Mouse (Mus musculus) lung, embryonic 16.5 days (tissue): ENCODE measurements around the gene Acot4. TPM values are rescaled to one million over a fixed set of nuclear protein-coding genes. Genes with fewer than 3 reads are reported as not detected.
"Not testable (repeated sequence)": the region's sequence is repeated elsewhere in the genome, so short reads cannot be mapped to it uniquely, and the experiment has no call there.

Source experiments
- ATAC-seq: fragments of 200-750 bp; cut with Nextera tagmentation; 2 replicates; pipeline ENCODE4 v1.8.0; 2017; ENCODE audit warnings: low read depth, mild to moderate bottlenecking, moderate library complexity
- H3K27ac ChIP-seq: fragments of 300-500 bp; sonication (generic); 2 replicates; pipeline ENCODE4 v1.5.1; 2014; ENCODE audit warnings: mild to moderate bottlenecking, control low read depth, low read length
- H3K27me3 ChIP-seq: fragments of 300-500 bp; sonication (generic); 2 replicates; pipeline ENCODE4 v1.6.1; 2014; ENCODE audit warnings: low read depth, low read length, mixed read lengths; ENCODE audit not compliant: control insufficient read depth, insufficient read depth
- H3K36me3 ChIP-seq: fragments of 300-500 bp; sonication (generic); 2 replicates; pipeline ENCODE4 v1.6.1; 2014; ENCODE audit warnings: low read length; ENCODE audit not compliant: control insufficient read depth, insufficient read depth
- H3K4me1 ChIP-seq: fragments of 300-500 bp; sonication (generic); replicated peaks from 2 replicates; pipeline ENCODE4 v1.6.1; 2014; ENCODE audit warnings: low read length, mixed read lengths; ENCODE audit not compliant: control insufficient read depth, insufficient read depth
- H3K4me2 ChIP-seq: fragments of 300-500 bp; sonication (generic); 2 replicates; pipeline ENCODE4 v1.6.1; 2014; ENCODE audit warnings: low read depth, low read length, control low read depth
- H3K4me3 ChIP-seq: fragments of 300-500 bp; sonication (generic); 2 replicates; pipeline ENCODE4 v1.5.1; 2014; ENCODE audit warnings: mild to moderate bottlenecking, low read length, control low read depth
- H3K9ac ChIP-seq: fragments of 300-500 bp; sonication (generic); 2 replicates; pipeline ENCODE4 v1.6.1; 2014; ENCODE audit warnings: low read length, control low read depth
- H3K9me3 ChIP-seq: fragments of 300-500 bp; sonication (generic); 2 replicates; pipeline ENCODE4 v1.6.1; 2016; ENCODE audit warnings: low read length; ENCODE audit not compliant: control insufficient read depth
- WGBS: fragments of 180-500 bp; shearing (Covaris S2); extraction: QIAGEN DNeasy Blood & Tissue Kit; methylation state at CpG from one replicate; pipeline ENCODE4 v1.1.7; 2014; 5-methylcytosine and 5-hydroxymethylcytosine counted together
- polyA plus RNA-seq: library from polyadenylated mRNA; unstranded; fragments of >200 nt; fragmentation: Nextera tagmentation; extraction: Ambion mirVana; gene quantifications from 2 replicates; pipeline ENCODE4 v1.2.1, GENCODE M21; 2015

The Acot4 gene
- polyA plus RNA-seq, 1 experiment from 2014 or later, result 0.58 TPM

DNA sequence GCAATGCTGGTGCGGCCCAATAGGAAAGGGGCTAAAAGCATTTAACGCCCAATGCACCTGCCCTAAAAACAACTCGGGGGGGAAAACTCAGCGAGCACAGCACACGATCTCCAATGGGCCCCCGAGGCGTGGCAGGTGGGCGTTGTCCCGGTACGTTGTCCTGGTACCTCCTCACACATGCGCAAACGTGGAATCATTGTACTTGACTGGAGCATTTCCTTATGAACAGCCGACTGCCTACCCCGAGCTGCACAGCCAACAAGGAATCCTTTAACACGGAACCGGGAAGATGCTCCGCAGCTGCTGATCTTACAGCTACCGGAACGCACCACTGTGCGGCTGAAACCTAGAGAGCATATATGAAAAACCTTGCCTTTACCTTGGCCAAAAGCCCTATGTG is 24.2 kb downstream of the Acot4 start:
- WGBS, result 90% methylated on average over 20 of the region's 20 CpGs

GRCm38 (mm10) chr12:84063228-84063627 is 25.0 kb downstream of the Acot4 start:
- no peaks in the 10 kb centered on the region for H3K4me1 ChIP-seq
- no peak overlapping the region for H3K9ac ChIP-seq
- peaks cover 4% of the 10 kb centered on the region for H3K27me3 ChIP-seq
- no peak overlapping the region for H3K27ac ChIP-seq
- no peak overlapping the region for H3K4me2 ChIP-seq
- 63% methylated on average over 5 of the region's 5 CpGs for WGBS
- 0 out of 2 replicates have a peak, but pooled peaks cover 3% of the 10 kb centered on the region for H3K9me3 ChIP-seq
- no peak overlapping the region for H3K4me3 ChIP-seq
- no peak for ATAC-seq
- no peaks in the 10 kb centered on the region for H3K36me3 ChIP-seq

More for the DNA sequence above, 24.2 kb downstream of the Acot4 start:
- H3K4me3 ChIP-seq, result no peak overlapping the region
- no peak for ATAC-seq
- no peak overlapping the region for H3K27ac ChIP-seq
- H3K4me2 ChIP-seq, result no peak overlapping the region
- H3K36me3 ChIP-seq, result no peaks in the 10 kb centered on the region
- H3K9ac ChIP-seq, result no peak overlapping the region
- 0 out of 2 replicates have a peak, but pooled peaks cover 3% of the 10 kb centered on the region for H3K9me3 ChIP-seq
- H3K4me1 ChIP-seq, result no peaks in the 10 kb centered on the region
- H3K27me3 ChIP-seq, result no peaks in the 10 kb centered on the region

DNA sequence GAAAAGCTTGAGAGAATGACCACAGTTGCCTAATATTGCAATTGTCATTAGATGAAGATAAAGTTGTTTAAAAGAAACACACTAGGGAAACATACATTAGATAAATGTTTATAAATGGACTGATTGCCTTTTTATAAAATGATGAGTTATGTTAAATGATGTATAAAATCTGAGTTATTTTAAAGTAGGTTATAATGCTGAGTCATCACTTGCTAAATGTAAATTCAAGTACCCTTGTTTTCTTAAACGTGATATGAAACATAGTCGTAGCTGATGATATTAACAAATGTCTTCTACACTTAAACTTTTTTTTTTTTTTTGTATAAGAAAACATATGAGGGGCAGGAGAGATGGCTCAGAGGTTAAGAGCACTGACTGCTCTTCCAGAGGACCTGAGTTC is 25.7 kb downstream of the Acot4 start:
- no peaks in the 10 kb centered on the region for H3K4me1 ChIP-seq
- ATAC-seq, result no peak
- 56% methylated on average over 2 of the region's 2 CpGs for WGBS
- H3K9me3 ChIP-seq, result 0 out of 2 replicates have a peak, but pooled peaks cover 3% of the 10 kb centered on the region
- no peak overlapping the region for H3K27ac ChIP-seq
- H3K4me3 ChIP-seq, result no peak overlapping the region
- H3K9ac ChIP-seq, result no peak overlapping the region
- peaks cover 8% of the 10 kb centered on the region for H3K27me3 ChIP-seq
- no peak overlapping the region for H3K4me2 ChIP-seq
- no peaks in the 10 kb centered on the region for H3K36me3 ChIP-seq

DNA sequence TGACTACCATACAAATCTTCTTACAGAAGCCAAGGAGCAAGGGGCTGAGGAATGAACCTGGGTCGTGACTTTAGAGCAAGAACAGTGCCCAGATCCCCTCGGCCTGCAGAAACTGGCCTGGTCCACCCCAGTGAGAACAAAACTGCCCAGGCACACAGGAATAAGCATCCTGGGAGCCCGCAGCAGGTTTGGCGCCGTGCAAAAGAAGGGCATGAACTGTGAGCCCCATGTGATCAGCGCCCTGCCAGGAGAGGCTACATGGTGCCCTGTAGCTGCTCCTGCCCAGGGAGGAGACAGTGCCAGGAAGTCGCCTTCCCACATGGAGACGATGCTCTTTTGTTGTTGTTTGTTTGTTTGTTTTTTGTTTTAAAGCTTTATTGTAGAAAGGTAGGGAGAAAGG is 26.4 kb downstream of the Acot4 start:
- H3K4me2 ChIP-seq, result no peak overlapping the region
- H3K27me3 ChIP-seq, result peaks cover 14% of the 10 kb centered on the region
- H3K36me3 ChIP-seq, result no peaks in the 10 kb centered on the region
- 0 out of 2 replicates have a peak, but pooled peaks cover 3% of the 10 kb centered on the region for H3K9me3 ChIP-seq
- no peak for ATAC-seq
- 71% methylated on average over 8 of the region's 8 CpGs for WGBS
- no peaks in the 10 kb centered on the region for H3K4me1 ChIP-seq
- no peak overlapping the region for H3K27ac ChIP-seq
- H3K4me3 ChIP-seq, result no peak overlapping the region
- no peak overlapping the region for H3K9ac ChIP-seq

DNA sequence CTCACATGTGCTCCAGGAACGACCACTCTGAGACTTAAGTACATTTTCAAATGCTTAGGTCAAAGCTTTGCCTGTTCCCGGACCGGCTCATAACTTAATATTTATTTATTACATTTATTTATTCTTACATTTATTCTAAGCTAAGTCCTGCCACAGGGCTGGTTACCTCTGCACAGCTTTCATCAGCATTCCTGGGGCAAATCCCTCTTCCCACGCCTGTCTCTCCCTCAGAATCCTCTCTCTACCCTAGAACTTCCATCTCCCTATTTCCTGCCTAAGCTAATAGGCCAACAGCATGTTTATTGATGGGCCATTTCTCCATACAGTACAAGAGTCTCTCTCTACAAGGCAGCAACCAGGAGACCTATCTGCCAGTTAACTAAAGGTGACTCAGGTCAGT is 29.6 kb downstream of the Acot4 start:
- Histone ChIP-seq H3K36me3 (no peaks in the 10 kb centered on the region), H3K4me1 (no peaks in the 10 kb centered on the region), H3K27ac (no peak overlapping the region), H3K4me3 (no peak overlapping the region), H3K9ac (no peak overlapping the region), H3K4me2 (no peak overlapping the region), H3K27me3 (peaks cover 16% of the 10 kb centered on the region), H3K9me3 (0 out of 2 replicates have a peak, but pooled peaks cover 3% of the 10 kb centered on the region)
- 65% methylated on average over 4 of the region's 4 CpGs for WGBS
- no peak for ATAC-seq

- 65% methylated on average over 8 of the region's 8 CpGs for WGBS
- Histone ChIP-seq H3K27me3 (peaks cover 16% of the 10 kb centered on the region), H3K9ac (no peak overlapping the region), H3K4me3 (no peak overlapping the region), H3K27ac (no peak overlapping the region), H3K9me3 (no peaks in the 10 kb centered on the region), H3K36me3 (no peaks in the 10 kb centered on the region), H3K4me1 (no peaks in the 10 kb centered on the region), H3K4me2 (no peak overlapping the region)
- ATAC-seq, result no peak
These were observed 30.1 kb downstream of the Acot4 start for GRCm38 (mm10) chr12:84068296-84068695.

DNA sequence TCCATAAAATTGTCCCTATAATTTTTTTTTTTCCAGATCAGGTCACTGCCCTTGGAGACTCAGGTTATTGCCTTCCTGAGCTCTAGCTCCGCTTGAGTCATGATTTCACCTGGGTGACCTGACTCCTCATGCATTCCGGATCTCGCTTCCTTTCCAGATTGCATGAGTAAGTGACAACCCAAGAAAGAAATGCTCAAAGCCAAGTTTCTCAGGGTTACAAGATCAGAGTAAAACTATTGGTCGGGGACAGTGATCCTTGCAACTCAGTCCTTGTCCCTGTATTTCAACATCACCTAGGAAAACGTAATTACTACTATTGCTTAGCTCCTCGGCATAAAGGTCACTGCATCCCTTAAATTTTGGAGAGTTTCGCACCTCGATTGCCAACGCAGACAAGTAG is 30.8 kb downstream of the Acot4 start, which contains the start of gene Acot5:
Acot5 (plus strand) TSS at position 340 of the 400 bp plus-strand sequence.
- WGBS, result 44% methylated on average over 9 of the region's 9 CpGs
- H3K9ac ChIP-seq, result no peak within 1 kb of the TSS

DNA sequence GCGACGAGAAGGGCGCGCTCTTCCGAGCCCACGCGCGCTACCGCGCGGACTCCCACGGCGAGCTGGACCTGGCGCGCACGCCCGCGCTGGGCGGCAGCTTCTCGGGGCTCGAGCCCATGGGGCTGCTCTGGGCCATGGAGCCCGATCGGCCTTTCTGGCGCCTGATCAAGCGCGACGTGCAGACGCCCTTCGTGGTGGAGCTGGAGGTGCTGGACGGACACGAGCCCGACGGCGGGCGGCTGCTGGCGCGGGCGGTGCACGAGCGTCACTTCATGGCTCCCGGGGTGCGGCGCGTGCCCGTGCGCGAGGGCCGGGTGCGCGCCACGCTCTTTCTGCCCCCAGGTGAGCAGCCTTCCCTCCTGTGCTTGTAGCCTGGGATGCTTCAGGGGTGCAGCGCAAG is 31.4 kb downstream of the Acot4 start:
- H3K9ac ChIP-seq, H3K27ac ChIP-seq, H3K4me1 ChIP-seq, H3K36me3 ChIP-seq, H3K9me3 ChIP-seq: not testable (repeated sequence)
- Histone ChIP-seq H3K27me3 (peaks cover 16% of the 10 kb centered on the region), H3K4me3 (peak overlapping the region; percentile 44), H3K4me2 (peak overlapping the region; percentile 59)
- ATAC-seq, result peak; percentile 20; the same call in 1 of the 2 replicates
- 2% methylated on average over 37 of the region's 52 CpGs for WGBS

More for the DNA sequence above, 30.8 kb downstream of the Acot4 start, which contains the start of gene Acot5:
- peak within 1 kb of the TSS; percentile 44 for H3K4me3 ChIP-seq
- no peaks in the 10 kb centered on the region for H3K9me3 ChIP-seq
- H3K36me3 ChIP-seq, result no peaks in the 10 kb centered on the region
- no peak for ATAC-seq
- peak within 1 kb of the TSS; percentile 59 for H3K4me2 ChIP-seq
- no peak within 1 kb of the TSS for H3K27ac ChIP-seq
- no peaks in the 10 kb centered on the region for H3K4me1 ChIP-seq
- H3K27me3 ChIP-seq, result peaks cover 16% of the 10 kb centered on the region

DNA sequence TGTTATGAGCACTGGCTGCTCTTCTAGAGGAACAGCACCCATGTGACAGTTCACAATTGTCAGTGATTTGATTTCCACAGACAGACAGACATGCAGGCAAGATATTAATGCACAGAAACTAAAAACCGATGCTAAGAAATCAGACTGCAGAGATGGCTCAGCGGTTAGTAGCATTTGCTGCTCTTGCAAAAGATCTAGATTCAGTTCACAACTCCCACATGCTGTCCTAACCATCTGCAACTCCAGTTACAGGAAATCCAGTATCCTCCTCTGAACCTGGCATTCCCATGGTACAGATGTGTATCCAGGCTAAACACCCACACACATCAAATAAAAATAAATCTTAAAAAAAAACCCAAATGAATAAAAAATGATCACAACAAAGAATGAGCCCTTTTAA is 33.5 kb downstream of the Acot4 start:
- Histone ChIP-seq H3K27me3 (peaks cover 16% of the 10 kb centered on the region), H3K9ac (no peak overlapping the region), H3K9me3 (no peaks in the 10 kb centered on the region), H3K4me1 (no peaks in the 10 kb centered on the region), H3K4me2 (no peak overlapping the region), H3K36me3 (no peaks in the 10 kb centered on the region), H3K27ac (no peak overlapping the region), H3K4me3 (no peak overlapping the region)
- WGBS, result 87% methylated on average over 2 of the region's 2 CpGs
- ATAC-seq, result no peak
